Mouse (Mus musculus) T-helper 2 cell (primary cell): ENCODE measurements around the gene Prm1.

Experiments used
- in situ Hi-C: fragments of 300-600 bp; cut with MboI, MseI; formaldehyde crosslinking; loops from one replicate; pipeline ENCODE4 v1.15.1; 2025; ENCODE audit warnings: high pct_unique_total_duplicates

Gene Prm1

GRCm38 (mm10) chr16:10805789-10806527 is at the start of gene Prm1:
TSS of gene Prm1 (minus strand) at chr16:10805839.
- in situ Hi-C loops, result no loop called here

- in situ Hi-C loops, result loop anchor here (5.0 kb wide), 1 partner anchor 35 kb away; no protein-coding TSS in a partner anchor
These were observed 46.6 kb upstream of the Prm1 start for GRCm38 (mm10) chr16:10852216-10852615.

- in situ Hi-C loops, result loop anchor here (5.0 kb wide), 1 partner anchor 34 kb away; no protein-coding TSS in a partner anchor
These were observed 45.3 kb upstream of the Prm1 start for GRCm38 (mm10) chr16:10850905-10851304.

GRCm38 (mm10) chr16:10849965-10850861 is 44.6 kb upstream of the Prm1 start:
- in situ Hi-C loops, result loop anchor here (5.0 to 10.0 kb wide), 2 partner anchors 33 to 215 kb away; no protein-coding TSS in a partner anchor

- in situ Hi-C loops, result loop anchor here (10.0 kb wide), 1 partner anchor 212 kb away; no protein-coding TSS in a partner anchor
These were observed 40.9 kb upstream of the Prm1 start for GRCm38 (mm10) chr16:10846503-10846902.

- in situ Hi-C loops, result loop anchor here (10.0 kb wide), 1 partner anchor 211 kb away; no protein-coding TSS in a partner anchor
These were observed 40.3 kb upstream of the Prm1 start for GRCm38 (mm10) chr16:10845952-10846351.

GRCm38 (mm10) chr16:10844319-10844670 is 38.7 kb upstream of the Prm1 start:
- in situ Hi-C loops, result loop anchor here (5.0 to 10.0 kb wide), 2 partner anchors 52 to 209 kb away; partner anchors contain the start of gene Prm3

GRCm38 (mm10) chr16:10843486-10844318 is 38.1 kb upstream of the Prm1 start:
- in situ Hi-C loops, result loop anchor here (5.0 to 10.0 kb wide), 2 partner anchors 51 to 209 kb away; partner anchors contain the start of gene Prm3

GRCm38 (mm10) chr16:10842282-10842855 is 36.7 kb upstream of the Prm1 start:
- in situ Hi-C loops, result loop anchor here (5.0 to 10.0 kb wide), 2 partner anchors 50 to 208 kb away; partner anchors contain the start of gene Prm3

- in situ Hi-C loops, result loop anchor here (5.0 to 10.0 kb wide), 2 partner anchors 48 to 205 kb away; partner anchors contain the start of gene Prm3
These were observed 34.4 kb upstream of the Prm1 start for GRCm38 (mm10) chr16:10840018-10840417.

- in situ Hi-C loops, result no loop called here
These were observed 33.0 kb upstream of the Prm1 start for GRCm38 (mm10) chr16:10838487-10839245.

- in situ Hi-C loops, result no loop called here
These were observed 32.3 kb upstream of the Prm1 start for GRCm38 (mm10) chr16:10837903-10838302.

- in situ Hi-C loops, result no loop called here
These were observed 31.6 kb upstream of the Prm1 start for GRCm38 (mm10) chr16:10837250-10837649.

- in situ Hi-C loops, result no loop called here
These were observed 30.7 kb upstream of the Prm1 start for GRCm38 (mm10) chr16:10836388-10836787.

- in situ Hi-C loops, result no loop called here
These were observed 29.4 kb upstream of the Prm1 start, which contains the start of gene Rmi2 for GRCm38 (mm10) chr16:10834911-10835587. TSS of gene Rmi2 (plus strand) at chr16:10835059.

- in situ Hi-C loops, result no loop called here
These were observed 28.9 kb upstream of the Prm1 start for GRCm38 (mm10) chr16:10834542-10834910.

GRCm38 (mm10) chr16:10828461-10828805 is 22.8 kb upstream of the Prm1 start:
- in situ Hi-C loops, result no loop called here

GRCm38 (mm10) chr16:10827766-10828460 is 22.3 kb upstream of the Prm1 start:
- in situ Hi-C loops, result no loop called here

GRCm38 (mm10) chr16:10827269-10827668 is 21.6 kb upstream of the Prm1 start:
- in situ Hi-C loops, result no loop called here
